ENCODE assay signal across 8 mouse cellular contexts in the genomic region with DNA sequence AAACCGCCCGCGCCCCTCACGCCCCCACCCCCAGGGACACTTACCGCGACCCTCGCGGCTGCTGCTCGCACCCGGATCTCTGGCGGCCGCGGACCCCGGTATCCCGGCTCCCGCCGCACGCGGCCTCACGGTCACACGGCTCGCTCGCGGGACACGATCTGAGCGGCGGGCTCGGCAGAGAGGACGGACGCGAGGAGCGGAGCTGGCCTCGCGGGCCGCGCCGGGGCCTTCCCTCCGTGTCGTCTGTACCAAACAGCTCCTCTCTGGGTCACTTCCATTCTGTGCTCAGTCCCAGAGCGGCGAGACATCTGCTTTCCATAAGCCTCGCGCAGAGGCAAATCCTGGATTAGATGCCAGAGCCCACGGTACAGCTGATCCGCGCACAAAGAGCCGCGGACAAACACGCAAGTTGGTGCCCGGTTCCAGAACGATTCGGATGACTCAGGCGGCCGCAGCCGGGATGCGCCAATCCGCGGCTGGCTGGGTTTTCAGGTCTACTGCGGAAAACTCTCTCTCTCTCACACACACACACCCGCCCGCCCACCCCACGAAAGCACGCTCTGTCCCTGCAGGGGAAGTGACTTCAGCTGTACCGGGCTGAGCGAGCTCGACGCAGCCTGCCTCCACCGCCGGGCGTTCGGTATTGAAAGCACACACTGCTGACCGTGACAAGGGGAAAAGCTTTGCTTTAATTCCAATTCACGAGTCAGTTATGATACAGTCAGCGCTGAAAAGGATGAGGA. TPM values are rescaled to one million over a fixed set of nuclear protein-coding genes. Genes with fewer than 3 reads are reported as not detected.
A peak's percentile ranks its signal among the peaks of the same experiment; 100 is the strongest.
DNase-seq lines count a peak whose midpoint lies in the region; ATAC-seq and TF ChIP-seq lines count a peak whose summit lies in the region.

No protein-coding gene starts in this region.

- no peaks in the 10 kb centered on the region for H3K36me3 ChIP-seq in ES-Bruce4 (ENCODE audit: control insufficient read depth, insufficient read depth, low read length, poor library complexity, severe bottlenecking)
- H3K36me3 ChIP-seq in forebrain, embryonic 16.5 days (ENCODE audit: control insufficient read depth, insufficient read depth) = no peaks in the 10 kb centered on the region
- no peaks in the 10 kb centered on the region for H3K36me3 ChIP-seq in neural tube, embryonic 14.5 days (ENCODE audit: control insufficient read depth, insufficient read depth, low read length)
- H3K36me3 ChIP-seq in thymus, adult 2 months (ENCODE audit: control insufficient read depth, insufficient read depth, low read length) = no peaks in the 10 kb centered on the region

- intact Hi-C loops in heart, postnatal 25 days (cut with DNase I) = no loop called here

- ATAC-seq in forebrain, embryonic 16.5 days = peak; percentile 78
- peak; percentile 80 for ATAC-seq in neural tube, embryonic 14.5 days (ENCODE audit: low read depth)

- under 1% methylated on average over 74 of the region's 74 CpGs for WGBS in forebrain, embryonic 16.5 days
- under 1% methylated on average over 66 of the region's 74 CpGs for WGBS in neural tube, embryonic 14.5 days
- under 1% methylated on average over 74 of the region's 74 CpGs for WGBS in thymus, adult 2 months

- TF ChIP-seq EP300 in ES-Bruce4 (IDR thresholded peaks at IDR 0.05; ENCODE audit: insufficient read depth, low read depth, low read length) = no peak

- H3K9me3 ChIP-seq in ES-Bruce4 (replicated peaks; ENCODE audit: control insufficient read depth, insufficient read depth, low read length, poor library complexity, severe bottlenecking) = no peaks in the 10 kb centered on the region
- no peaks in the 10 kb centered on the region for H3K9me3 ChIP-seq in forebrain, embryonic 16.5 days (ENCODE audit: control insufficient read depth, low read length)
- H3K9me3 ChIP-seq in neural tube, embryonic 14.5 days (ENCODE audit: control insufficient read depth, low read length) = no peaks in the 10 kb centered on the region

- TF ChIP-seq CTCF in ES-Bruce4 (IDR thresholded peaks at IDR 0.05; ENCODE audit: low read depth, low read length) = no peak
- peak; percentile 22; the same call in 1 of the 2 replicates for TF ChIP-seq CTCF in layer of hippocampus, adult 2 months (conservative IDR thresholded peaks at IDR 0.05)
- no peak for TF ChIP-seq CTCF in thymus, adult 2 months (IDR thresholded peaks at IDR 0.05; ENCODE audit: borderline replicate concordance, control insufficient read depth, extremely low read depth, insufficient read depth, low read length, poor library complexity)

- peak overlapping the region; percentile 66 for H3K4me2 ChIP-seq in forebrain, embryonic 16.5 days (ENCODE audit: low read length)
- H3K4me2 ChIP-seq in neural tube, embryonic 14.5 days (ENCODE audit: low read depth, low read length) = peak overlapping the region; percentile 67

- H3K27me3 ChIP-seq in ES-Bruce4 (ENCODE audit: control insufficient read depth, insufficient read depth, low read length, poor library complexity, severe bottlenecking) = peaks cover 11% of the 10 kb centered on the region
- no peaks in the 10 kb centered on the region for H3K27me3 ChIP-seq in forebrain, embryonic 16.5 days (replicated peaks; ENCODE audit: control insufficient read depth, insufficient read depth, low read length)
- H3K27me3 ChIP-seq in neural tube, embryonic 14.5 days (ENCODE audit: control insufficient read depth, insufficient read depth, low read length) = no peaks in the 10 kb centered on the region
- H3K27me3 ChIP-seq in thymus, adult 2 months (ENCODE audit: control insufficient read depth, insufficient read depth, low read length) = peaks cover 4% of the 10 kb centered on the region; the same call in 1 of the 2 replicates

- H3K9ac ChIP-seq in ES-Bruce4 (ENCODE audit: low read depth, poor library complexity, severe bottlenecking) = peak overlapping the region; percentile 54
- peak overlapping the region; percentile 96 for H3K9ac ChIP-seq in forebrain, embryonic 16.5 days (replicated peaks; ENCODE audit: low read depth, low read length)
- peak overlapping the region; percentile 93 for H3K9ac ChIP-seq in neural tube, embryonic 14.5 days (replicated peaks; ENCODE audit: low read depth, low read length)

- peak; percentile 64 for DNase-seq in cerebellum, adult 11-12 months
- DNase-seq in heart, postnatal 25 days (ENCODE audit: low spot score) = peak; percentile 40
- DNase-seq in layer of hippocampus, adult 2 months (ENCODE audit: low spot score in 2 of 2) = peak; percentile 68 to 77
- peak; percentile 64 to 77 for DNase-seq in lung, adult 18-20 months
- DNase-seq in thymus, adult 2 months = peak; percentile 62

- H3K4me1 ChIP-seq in ES-Bruce4 (ENCODE audit: control insufficient read depth, insufficient read depth, low read length) = no peaks in the 10 kb centered on the region
- H3K4me1 ChIP-seq in forebrain, embryonic 16.5 days (replicated peaks; ENCODE audit: control insufficient read depth, insufficient read depth, low read length) = peaks cover 51% of the 10 kb centered on the region
- H3K4me1 ChIP-seq in neural tube, embryonic 14.5 days (ENCODE audit: control insufficient read depth, insufficient read depth, low read length) = peaks cover 36% of the 10 kb centered on the region
- peaks cover 2% of the 10 kb centered on the region; the same call in 1 of the 2 replicates for H3K4me1 ChIP-seq in thymus, adult 2 months (replicated peaks; ENCODE audit: control insufficient read depth, insufficient read depth, low read length)

- no peak overlapping the region for H3K27ac ChIP-seq in ES-Bruce4 (ENCODE audit: insufficient read depth, low read length)
- H3K27ac ChIP-seq in forebrain, embryonic 16.5 days (ENCODE audit: low read length) = peak overlapping the region; percentile 97
- peak overlapping the region; percentile 99 for H3K27ac ChIP-seq in layer of hippocampus, adult 2 months
- H3K27ac ChIP-seq in neural tube, embryonic 14.5 days (ENCODE audit: low read depth, low read length) = peak overlapping the region; percentile 96
- H3K27ac ChIP-seq in thymus, adult 2 months (ENCODE audit: control insufficient read depth, insufficient read depth, low read length) = no peak overlapping the region

- TF ChIP-seq POLR2A in ES-Bruce4 (IDR thresholded peaks at IDR 0.05; ENCODE audit: insufficient read depth, low read length) = no peak
- TF ChIP-seq POLR2A in thymus, adult 2 months (IDR thresholded peaks at IDR 0.05; ENCODE audit: control insufficient read depth, extremely low read depth, insufficient read depth, low read length, poor library complexity) = no peak

- peak overlapping the region; percentile 54 for H3K4me3 ChIP-seq in ES-Bruce4 (ENCODE audit: low read depth, low read length)
- peak overlapping the region; percentile 76 for H3K4me3 ChIP-seq in forebrain, embryonic 16.5 days (replicated peaks; ENCODE audit: low read length)
- peak overlapping the region; percentile 78 for H3K4me3 ChIP-seq in layer of hippocampus, adult 2 months
- peak overlapping the region; percentile 74 for H3K4me3 ChIP-seq in neural tube, embryonic 14.5 days (ENCODE audit: low read depth, low read length)
- H3K4me3 ChIP-seq in thymus, adult 2 months (ENCODE audit: control insufficient read depth, insufficient read depth, low read length) = peak overlapping the region; percentile 65

RNA-seq across cellular contexts. Expression of gene Trim2, which starts 47.2 kb away (rescaled TPM):
- polyA plus RNA-seq in ES-Bruce4 (2011; ENCODE audit: insufficient read depth, insufficient read length, low read depth, missing spikeins) = 11.4 and 12.8 TPM in 2 replicates
- polyA plus RNA-seq in forebrain, embryonic 16.5 days (2015; fragmentation: Nextera tagmentation; extraction: Ambion mirVana) = 195 and 201 TPM in 2 replicates
- total RNA-seq in heart, postnatal 25 days (2021) = 1 to 10 TPM; 6.4 to 7.5 TPM
- 100 to 1,000 TPM; 409 to 447 TPM for total RNA-seq in layer of hippocampus, adult 2 months (2021)
- 136 and 139 TPM in 2 replicates for polyA plus RNA-seq in neural tube, embryonic 14.5 days (2014; fragmentation: Nextera tagmentation; extraction: Ambion mirVana)
- 2.9 and 4.2 TPM in 2 replicates for polyA plus RNA-seq in thymus, adult 2 months (2012; rRNA removed)

Comparison
In these comparisons a context has a peak if more than half of its experiments do, and no peak if none do; other contexts are left out.
1. H3K27ac ChIP-seq: peak in forebrain, embryonic 16.5 days (single experiment), layer of hippocampus, adult 2 months (single experiment) and neural tube, embryonic 14.5 days (single experiment); none in ES-Bruce4 (single experiment) and thymus, adult 2 months (single experiment).
2. Peak in every context shown above with its lines, with median percentiles within 50 percentile points of each other: H3K4me3 ChIP-seq, H3K9ac ChIP-seq and DNase-seq.